Mouse (Mus musculus): ENCODE measurements around the gene Eno3. TPM values are rescaled to one million over a fixed set of nuclear protein-coding genes. Genes with fewer than 3 reads are reported as not detected.

The Eno3 gene
- polyA plus RNA-seq, 1 experiment: 101 TPM

- no peaks in the 10 kb centered on the region for H3K4me1 ChIP-seq (ENCODE audit: control insufficient read depth, insufficient read depth, low read length)
- no peaks in the 10 kb centered on the region for H3K36me3 ChIP-seq (ENCODE audit: control insufficient read depth, insufficient read depth, low read length)
- H3K4me3 ChIP-seq (ENCODE audit: control insufficient read depth, low read depth, low read length): no peak overlapping the region
- TF ChIP-seq POLR2A (IDR thresholded peaks at IDR 0.05; ENCODE audit: control insufficient read depth, low read depth, low read length): no peak
- TF ChIP-seq CTCF (IDR thresholded peaks at IDR 0.05; ENCODE audit: control insufficient read depth, insufficient read depth, insufficient replicate concordance, low read depth, low read length): no peak
- H3K27me3 ChIP-seq (ENCODE audit: control insufficient read depth, insufficient read depth, low read length): no peaks in the 10 kb centered on the region
- H3K27ac ChIP-seq (ENCODE audit: control insufficient read depth, insufficient read depth, low read depth, low read length): no peak overlapping the region
Measured at GRCm38 (mm10) chr11:70630129-70630528, 26.9 kb upstream of the Eno3 start.

- TF ChIP-seq CTCF (IDR thresholded peaks at IDR 0.05; ENCODE audit: control insufficient read depth, insufficient read depth, insufficient replicate concordance, low read depth, low read length) (no peak), POLR2A (IDR thresholded peaks at IDR 0.05; ENCODE audit: control insufficient read depth, low read depth, low read length) (no peak)
- Histone ChIP-seq H3K4me3 (ENCODE audit: control insufficient read depth, low read depth, low read length) (no peak overlapping the region), H3K4me1 (ENCODE audit: control insufficient read depth, insufficient read depth, low read length) (no peaks in the 10 kb centered on the region), H3K36me3 (ENCODE audit: control insufficient read depth, insufficient read depth, low read length) (no peaks in the 10 kb centered on the region), H3K27ac (ENCODE audit: control insufficient read depth, insufficient read depth, low read depth, low read length) (no peak overlapping the region), H3K27me3 (ENCODE audit: control insufficient read depth, insufficient read depth, low read length) (no peaks in the 10 kb centered on the region)
Measured at GRCm38 (mm10) chr11:70635601-70636000, 21.4 kb upstream of the Eno3 start.

GRCm38 (mm10) chr11:70637764-70638163 is 19.2 kb upstream of the Eno3 start:
- Histone ChIP-seq H3K27me3 (ENCODE audit: control insufficient read depth, insufficient read depth, low read length) (no peaks in the 10 kb centered on the region), H3K27ac (ENCODE audit: control insufficient read depth, insufficient read depth, low read depth, low read length) (no peak overlapping the region), H3K4me3 (ENCODE audit: control insufficient read depth, low read depth, low read length) (no peak overlapping the region), H3K36me3 (ENCODE audit: control insufficient read depth, insufficient read depth, low read length) (no peaks in the 10 kb centered on the region), H3K4me1 (ENCODE audit: control insufficient read depth, insufficient read depth, low read length) (no peaks in the 10 kb centered on the region)
- no peak for TF ChIP-seq POLR2A (IDR thresholded peaks at IDR 0.05; ENCODE audit: control insufficient read depth, low read depth, low read length)

- Histone ChIP-seq H3K4me1 (ENCODE audit: control insufficient read depth, insufficient read depth, low read length) (no peaks in the 10 kb centered on the region), H3K27me3 (ENCODE audit: control insufficient read depth, insufficient read depth, low read length) (no peaks in the 10 kb centered on the region), H3K27ac (ENCODE audit: control insufficient read depth, insufficient read depth, low read depth, low read length) (no peak overlapping the region), H3K4me3 (ENCODE audit: control insufficient read depth, low read depth, low read length) (no peak overlapping the region), H3K36me3 (ENCODE audit: control insufficient read depth, insufficient read depth, low read length) (no peaks in the 10 kb centered on the region)
- no peak for TF ChIP-seq CTCF (IDR thresholded peaks at IDR 0.05; ENCODE audit: control insufficient read depth, insufficient read depth, insufficient replicate concordance, low read depth, low read length)
- no peak for TF ChIP-seq POLR2A (IDR thresholded peaks at IDR 0.05; ENCODE audit: control insufficient read depth, low read depth, low read length)
Measured at GRCm38 (mm10) chr11:70638293-70638692, 18.7 kb upstream of the Eno3 start.

- TF ChIP-seq POLR2A (IDR thresholded peaks at IDR 0.05; ENCODE audit: control insufficient read depth, low read depth, low read length) (no peak), CTCF (IDR thresholded peaks at IDR 0.05; ENCODE audit: control insufficient read depth, insufficient read depth, insufficient replicate concordance, low read depth, low read length) (no peak)
- Histone ChIP-seq H3K36me3 (ENCODE audit: control insufficient read depth, insufficient read depth, low read length) (no peaks in the 10 kb centered on the region), H3K4me1 (ENCODE audit: control insufficient read depth, insufficient read depth, low read length) (no peaks in the 10 kb centered on the region), H3K27ac (ENCODE audit: control insufficient read depth, insufficient read depth, low read depth, low read length) (no peak within 1 kb of the TSS), H3K4me3 (ENCODE audit: control insufficient read depth, low read depth, low read length) (no peak within 1 kb of the TSS), H3K27me3 (ENCODE audit: control insufficient read depth, insufficient read depth, low read length) (no peaks in the 10 kb centered on the region)
Measured at GRCm38 (mm10) chr11:70638714-70639278, 18.2 kb upstream of the Eno3 start, which contains the start of gene Gp1ba. Gene Gp1ba (plus strand): TSS chr11:70639122.

- H3K27me3 ChIP-seq (ENCODE audit: control insufficient read depth, insufficient read depth, low read length): no peaks in the 10 kb centered on the region
- no peaks in the 10 kb centered on the region for H3K36me3 ChIP-seq (ENCODE audit: control insufficient read depth, insufficient read depth, low read length)
- TF ChIP-seq CTCF (IDR thresholded peaks at IDR 0.05; ENCODE audit: control insufficient read depth, insufficient read depth, insufficient replicate concordance, low read depth, low read length): no peak
- no peak for TF ChIP-seq POLR2A (IDR thresholded peaks at IDR 0.05; ENCODE audit: control insufficient read depth, low read depth, low read length)
Measured at GRCm38 (mm10) chr11:70639976-70640375, 17.0 kb upstream of the Eno3 start.

GRCm38 (mm10) chr11:70641241-70641640 is 15.8 kb upstream of the Eno3 start:
- H3K4me1 ChIP-seq (ENCODE audit: control insufficient read depth, insufficient read depth, low read length): peaks cover 3% of the 10 kb centered on the region
- H3K27me3 ChIP-seq (ENCODE audit: control insufficient read depth, insufficient read depth, low read length): no peaks in the 10 kb centered on the region
- no peak for TF ChIP-seq POLR2A (IDR thresholded peaks at IDR 0.05; ENCODE audit: control insufficient read depth, low read depth, low read length)
- TF ChIP-seq CTCF (IDR thresholded peaks at IDR 0.05; ENCODE audit: control insufficient read depth, insufficient read depth, insufficient replicate concordance, low read depth, low read length): no peak
- H3K4me3 ChIP-seq (ENCODE audit: control insufficient read depth, low read depth, low read length): no peak overlapping the region
- no peaks in the 10 kb centered on the region for H3K36me3 ChIP-seq (ENCODE audit: control insufficient read depth, insufficient read depth, low read length)
- no peak overlapping the region for H3K27ac ChIP-seq (ENCODE audit: control insufficient read depth, insufficient read depth, low read depth, low read length)

More at GRCm38 (mm10) chr11:70639976-70640375, 17.0 kb upstream of the Eno3 start:
- Histone ChIP-seq H3K27ac (ENCODE audit: control insufficient read depth, insufficient read depth, low read depth, low read length) (no peak overlapping the region), H3K4me1 (ENCODE audit: control insufficient read depth, insufficient read depth, low read length) (no peaks in the 10 kb centered on the region), H3K4me3 (ENCODE audit: control insufficient read depth, low read depth, low read length) (no peak overlapping the region)

GRCm38 (mm10) chr11:70643051-70643450 is 14.0 kb upstream of the Eno3 start:
- Histone ChIP-seq H3K27ac (ENCODE audit: control insufficient read depth, insufficient read depth, low read depth, low read length) (no peak overlapping the region), H3K27me3 (ENCODE audit: control insufficient read depth, insufficient read depth, low read length) (no peaks in the 10 kb centered on the region), H3K36me3 (ENCODE audit: control insufficient read depth, insufficient read depth, low read length) (no peaks in the 10 kb centered on the region), H3K4me3 (ENCODE audit: control insufficient read depth, low read depth, low read length) (no peak overlapping the region), H3K4me1 (ENCODE audit: control insufficient read depth, insufficient read depth, low read length) (peaks cover 12% of the 10 kb centered on the region)
- TF ChIP-seq POLR2A (IDR thresholded peaks at IDR 0.05; ENCODE audit: control insufficient read depth, low read depth, low read length) (no peak), CTCF (IDR thresholded peaks at IDR 0.05; ENCODE audit: control insufficient read depth, insufficient read depth, insufficient replicate concordance, low read depth, low read length) (no peak)

Data from testis, adult 2 months (tissue).